Mouse (Mus musculus) erythroid progenitor cell, adult 5-6 weeks (primary cell): ENCODE results near the gene Ttc9b. TPM values are rescaled to one million over a fixed set of nuclear protein-coding genes. Genes with fewer than 3 reads are reported as not detected.
"Not testable (repeated sequence)": the region's sequence is repeated elsewhere in the genome, so short reads cannot be mapped to it uniquely, and the experiment has no call there.

Experiments
- ATAC-seq: replicated peaks from 2 replicates; pipeline ENCODE4 v1.8.0; 2016; ENCODE audit warnings: moderate number of reproducible peaks, mild to moderate bottlenecking, moderate TSS enrichment, inconsistent platforms; ENCODE audit not compliant: poor library complexity, low FRiP score, severe bottlenecking
- total RNA-seq, 2 experiments: library from RNA; stranded (forward) in 1 of 2; stranded (reverse) in 1 of 2; fragments of 150-400 nt in 1 of 2; fragments of 186-747, 209-891 nt in 1 of 2; gene quantifications; 2 replicates each; pipeline versions ENCODE4 v1.2.3 to v1.2.4; 2015 to 2017; ENCODE audit warnings: low replicate concordance in 2 of 2

Gene Ttc9b
- total RNA-seq (2015; ENCODE audit: low replicate concordance) (not detected in 2 replicates), total RNA-seq (2017; ENCODE audit: low replicate concordance) (not detected in 2 replicates)

DNA sequence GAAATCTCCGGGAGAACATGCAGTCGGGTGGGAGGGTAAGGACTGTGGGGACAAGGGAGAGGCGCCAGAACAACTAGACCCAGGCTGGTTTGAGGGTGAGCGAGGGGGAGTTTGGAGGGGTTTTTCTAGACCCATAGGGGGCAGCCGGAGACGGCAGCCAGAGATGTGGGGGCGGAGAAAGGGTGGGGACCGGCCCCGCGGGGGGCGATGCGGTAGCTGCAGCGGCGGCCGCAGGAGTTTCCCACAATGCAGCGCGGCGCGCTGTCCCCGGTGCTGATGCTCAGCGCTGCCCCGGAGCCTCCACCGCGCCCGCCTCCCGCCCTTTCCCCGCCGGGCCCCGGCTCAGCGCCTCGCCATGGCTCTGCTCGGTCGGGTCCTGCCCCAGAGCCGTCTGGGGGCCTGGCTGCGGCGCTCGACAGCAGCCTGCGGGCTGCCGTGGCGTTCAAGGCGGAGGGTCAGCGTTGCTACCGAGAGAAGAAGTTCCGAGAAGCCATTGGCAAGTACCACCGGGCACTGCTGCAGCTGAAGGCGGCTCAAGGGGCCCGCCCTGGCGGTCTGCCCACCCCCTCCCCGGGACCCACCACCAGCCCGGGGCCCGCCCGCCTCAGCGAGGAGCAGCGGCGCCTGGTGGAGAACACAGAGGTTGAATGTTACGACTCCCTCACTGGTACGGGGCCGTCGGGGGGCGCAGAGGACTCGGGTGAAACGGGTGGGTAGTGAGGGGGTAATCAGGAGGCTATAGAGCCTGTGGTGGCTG lies at the start of gene Ttc9b:
TSS of gene Ttc9b (plus strand) at position 235 of the 757 bp plus-strand sequence.
- no peak for ATAC-seq

DNA sequence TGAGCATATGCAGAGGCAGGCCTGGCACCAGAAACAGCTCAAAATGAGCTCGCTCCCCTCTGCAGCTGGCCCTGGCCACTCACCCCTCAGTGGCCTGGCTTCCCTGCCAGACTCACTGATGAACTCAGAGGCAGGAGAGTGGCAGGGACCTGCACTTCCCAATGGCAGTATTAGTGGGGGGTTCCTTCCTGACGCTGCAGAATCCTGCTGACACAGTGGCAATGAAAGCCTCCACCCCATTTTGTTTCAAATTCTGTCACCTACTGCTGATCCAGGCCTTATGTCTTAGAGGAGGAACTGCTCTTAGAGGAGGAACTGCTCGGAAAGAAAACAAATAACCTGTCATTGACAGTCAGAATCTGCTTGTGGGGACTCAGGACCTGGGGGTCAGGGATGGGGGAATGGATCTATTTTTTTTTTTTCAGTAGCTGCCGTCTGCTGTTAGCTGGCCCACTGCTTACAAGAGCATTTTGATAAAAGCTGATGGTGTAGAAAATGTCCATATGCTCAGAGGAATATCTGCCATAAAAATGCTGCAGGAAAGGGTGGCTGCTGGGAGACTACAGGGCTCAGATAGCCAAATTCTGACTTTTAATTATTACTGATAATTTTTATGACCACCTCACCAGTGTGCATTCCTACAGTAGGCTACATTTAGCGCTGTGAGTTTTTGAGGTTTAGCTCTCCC lies 48.9 kb upstream of the Ttc9b start:
- ATAC-seq, result no peak

DNA sequence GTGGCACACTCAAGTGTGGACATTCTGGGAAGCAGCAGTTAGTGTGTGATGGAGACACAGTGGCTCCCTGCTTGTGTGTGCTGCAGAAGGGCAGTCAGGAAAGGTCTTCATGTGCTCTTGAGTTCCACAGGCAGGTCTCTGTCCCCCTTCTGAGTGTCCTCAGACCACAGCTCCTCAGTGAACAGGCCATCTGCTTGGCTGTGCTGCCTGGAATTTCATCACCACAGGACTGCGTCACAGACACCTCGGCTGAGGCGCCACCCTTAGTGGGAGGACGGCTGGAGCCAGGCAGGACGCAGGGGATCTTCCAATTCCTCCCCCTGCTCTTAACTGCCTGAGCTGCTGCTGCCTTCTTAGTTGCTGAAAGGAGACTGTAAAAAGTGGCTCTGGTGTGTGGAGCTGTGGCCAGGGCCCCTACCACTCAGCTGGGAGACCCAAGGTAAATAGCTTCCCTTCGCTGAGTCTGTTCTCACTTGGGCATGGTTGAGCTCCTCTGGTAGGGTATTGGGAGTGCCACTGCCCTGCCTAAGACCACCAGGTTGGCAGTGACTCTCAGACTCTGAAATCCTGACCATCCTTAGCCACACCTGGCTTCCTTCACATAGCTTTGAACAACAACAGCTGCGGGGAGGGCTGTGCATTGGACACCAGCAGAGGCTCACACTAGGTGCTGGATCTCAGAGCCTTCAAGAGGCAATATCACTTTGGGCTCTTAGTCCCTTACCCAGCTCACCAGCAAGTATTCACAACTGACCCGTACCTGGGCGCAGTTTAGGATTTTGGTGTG lies 48.0 kb upstream of the Ttc9b start:
- ATAC-seq, result no peak

DNA sequence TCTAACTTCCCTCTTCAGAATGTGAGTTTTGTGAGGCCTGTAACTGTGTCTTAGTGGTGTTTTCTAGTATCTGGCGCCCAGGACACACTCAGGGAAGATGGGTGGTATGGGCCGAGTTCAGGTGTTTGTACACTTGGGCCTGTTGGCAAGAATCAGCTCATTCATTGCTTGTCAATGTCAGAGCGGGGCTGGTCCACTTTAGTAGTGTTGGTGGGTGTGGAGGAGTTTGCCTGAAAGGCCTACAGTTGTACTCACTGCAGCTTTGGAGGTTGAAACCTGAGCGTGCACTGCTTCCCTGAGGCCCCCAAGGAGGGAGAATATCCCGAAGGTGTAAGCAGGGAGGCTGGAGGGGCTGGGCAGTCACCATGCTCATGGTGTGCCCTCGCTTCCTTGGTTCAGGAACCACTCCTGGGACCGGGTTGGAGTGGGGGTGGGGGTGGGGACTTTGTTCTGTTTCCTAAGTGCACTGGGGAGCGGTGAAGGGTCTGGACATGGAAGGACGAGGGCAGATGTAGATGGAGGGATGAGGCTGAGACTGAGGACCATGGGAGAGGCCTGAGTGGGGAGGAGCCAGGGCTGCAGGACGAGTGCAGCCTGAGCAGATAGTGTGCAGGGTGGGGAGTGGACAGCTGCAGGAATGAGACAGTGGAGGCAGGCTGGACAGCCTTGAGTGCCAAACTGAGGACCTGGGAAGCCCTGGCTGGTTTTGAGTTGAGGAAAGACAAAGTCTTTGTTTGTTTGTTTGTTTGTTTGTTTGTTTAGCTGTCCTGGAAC lies 47.0 kb upstream of the Ttc9b start:
- ATAC-seq, result no peak

DNA sequence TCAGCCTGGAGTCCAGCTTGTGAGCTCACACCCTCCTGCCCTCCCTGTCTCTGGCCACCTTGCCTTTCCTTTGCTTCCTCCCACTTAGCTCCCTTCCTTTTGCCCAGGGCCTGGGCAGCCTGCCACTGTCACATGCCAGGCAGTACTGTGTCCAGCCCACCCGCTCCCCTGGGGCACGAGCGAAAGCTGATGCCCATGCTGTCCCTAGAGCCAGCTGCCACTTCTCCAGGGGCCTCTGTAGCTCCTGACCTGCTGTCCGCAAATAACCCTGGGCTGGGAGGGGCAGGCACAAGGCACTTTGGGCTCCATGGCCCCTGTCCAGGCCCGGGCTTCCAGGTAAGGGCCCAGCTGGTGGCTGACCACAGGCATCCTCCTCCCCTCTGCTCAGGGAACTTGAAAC lies 46.1 kb upstream of the Ttc9b start:
- no peak for ATAC-seq

DNA sequence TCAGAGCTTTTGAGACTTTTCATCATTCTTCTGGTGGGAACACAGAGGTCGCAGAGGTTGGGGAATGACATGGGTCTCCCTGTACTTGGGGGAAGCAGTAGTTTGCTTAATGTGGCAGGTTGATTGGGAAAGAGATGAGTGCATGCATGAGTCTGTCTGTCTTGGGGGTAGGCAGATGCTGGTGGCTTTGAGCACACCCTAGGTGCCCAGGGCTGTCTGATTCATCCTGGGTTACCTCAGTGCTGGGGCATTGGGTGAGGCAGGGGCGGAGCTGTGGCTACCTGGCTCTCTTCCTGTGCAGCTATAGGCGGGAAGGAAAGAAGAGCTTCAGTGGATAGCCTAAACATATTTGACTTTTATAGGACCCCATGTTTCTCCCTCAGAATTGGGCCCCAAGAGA lies 45.6 kb upstream of the Ttc9b start:
- no peak for ATAC-seq

DNA sequence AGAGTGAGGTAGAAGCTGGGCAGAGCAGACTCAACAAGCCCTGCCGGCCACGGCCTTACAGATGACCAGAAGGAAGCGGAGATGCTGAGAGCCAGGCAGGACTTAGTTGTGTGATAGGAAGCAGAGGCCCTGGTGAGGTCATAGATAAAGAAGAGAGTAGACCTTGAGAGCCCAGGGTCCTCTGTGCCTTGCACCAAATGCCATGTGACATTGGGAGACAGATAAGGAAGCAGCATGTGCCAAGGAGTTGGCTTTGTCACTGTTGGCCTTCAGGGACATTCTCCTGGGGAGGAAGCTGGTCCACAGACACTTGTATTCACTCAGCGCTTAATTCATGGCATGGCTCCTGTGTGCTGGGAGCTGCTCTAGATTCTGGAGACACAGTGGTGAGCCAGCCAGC lies 44.4 kb upstream of the Ttc9b start:
- 0 out of 2 replicates have a peak, but pooled peaks have one; percentile 35 for ATAC-seq

DNA sequence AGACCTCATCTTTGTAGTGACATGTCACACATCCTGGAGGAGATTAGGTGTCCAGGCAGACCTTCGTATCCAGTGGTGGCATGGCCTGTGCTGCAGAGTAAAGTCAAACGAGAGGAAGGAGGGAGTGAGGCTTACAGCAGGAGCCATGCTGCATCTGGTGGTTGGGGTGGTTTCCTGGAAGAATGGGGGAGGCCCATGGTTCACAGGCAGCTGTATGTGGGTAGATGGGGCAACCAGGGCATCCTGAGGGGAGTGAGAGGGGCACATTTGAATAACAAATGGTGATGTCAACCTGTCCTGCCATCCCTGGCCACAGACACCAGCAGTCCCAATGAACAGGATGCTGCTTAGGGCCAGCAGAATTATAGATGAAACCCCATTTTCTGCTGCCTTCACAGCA lies 44.0 kb upstream of the Ttc9b start:
- ATAC-seq, result no peak

DNA sequence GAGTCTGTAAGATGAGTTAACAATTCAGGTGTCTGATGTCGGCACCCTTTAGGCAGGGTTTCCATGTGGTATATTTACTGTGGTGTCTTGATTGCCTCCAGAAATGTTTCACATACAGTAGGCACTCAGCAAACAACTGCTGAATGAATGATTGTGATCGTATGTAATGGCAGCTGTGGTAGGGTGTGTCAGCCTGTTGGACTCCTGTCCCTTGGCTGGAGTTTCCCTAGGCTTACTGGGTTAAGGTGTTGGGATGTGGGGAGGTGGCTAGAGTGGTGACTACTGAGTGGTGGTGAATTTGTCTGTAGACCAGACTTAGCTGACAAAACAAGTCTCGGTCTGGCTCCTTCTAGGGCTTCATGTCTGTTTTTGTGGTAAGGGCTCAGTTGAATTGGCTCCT lies 43.3 kb upstream of the Ttc9b start:
- ATAC-seq, result no peak

DNA sequence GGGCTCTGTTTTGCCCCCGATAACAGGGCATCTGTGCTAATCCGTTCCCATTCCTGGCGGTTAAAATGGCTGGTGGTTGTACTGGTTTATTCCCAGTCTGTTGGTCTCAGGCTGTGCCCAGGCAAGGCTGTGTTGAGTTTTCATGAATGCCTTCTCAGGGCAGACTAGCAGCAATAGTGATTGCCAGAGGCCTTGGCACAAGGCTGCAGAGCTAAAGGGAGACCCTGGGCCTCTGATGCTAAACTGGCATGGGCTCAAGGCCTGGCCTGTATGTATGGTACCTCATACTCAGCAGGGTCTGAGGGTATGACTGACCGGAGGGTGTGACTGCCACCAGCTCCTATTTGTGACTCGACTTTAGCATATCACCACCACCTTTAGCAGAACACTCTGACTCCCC lies 42.8 kb upstream of the Ttc9b start:
- ATAC-seq, result no peak

DNA sequence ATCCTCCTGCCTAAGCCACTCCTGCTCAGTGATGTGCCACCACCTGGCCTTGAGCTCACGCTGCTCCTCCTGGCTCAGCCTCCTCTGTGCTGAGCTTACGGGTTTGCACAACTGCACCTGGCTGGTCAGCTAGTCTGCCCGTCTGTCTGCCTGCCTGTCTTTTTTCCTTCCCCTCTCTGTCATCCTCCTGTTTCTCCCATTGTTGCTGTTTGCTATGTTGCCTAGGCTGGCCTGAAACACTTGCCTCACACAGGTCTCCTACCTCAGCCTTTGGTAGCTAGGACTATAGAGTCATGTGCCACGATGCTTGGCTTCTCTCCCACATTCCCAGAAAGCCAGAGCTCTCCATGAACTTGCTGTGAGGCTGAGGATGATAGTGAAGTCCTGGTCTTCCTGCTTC lies 40.8 kb upstream of the Ttc9b start:
- no peak for ATAC-seq

DNA sequence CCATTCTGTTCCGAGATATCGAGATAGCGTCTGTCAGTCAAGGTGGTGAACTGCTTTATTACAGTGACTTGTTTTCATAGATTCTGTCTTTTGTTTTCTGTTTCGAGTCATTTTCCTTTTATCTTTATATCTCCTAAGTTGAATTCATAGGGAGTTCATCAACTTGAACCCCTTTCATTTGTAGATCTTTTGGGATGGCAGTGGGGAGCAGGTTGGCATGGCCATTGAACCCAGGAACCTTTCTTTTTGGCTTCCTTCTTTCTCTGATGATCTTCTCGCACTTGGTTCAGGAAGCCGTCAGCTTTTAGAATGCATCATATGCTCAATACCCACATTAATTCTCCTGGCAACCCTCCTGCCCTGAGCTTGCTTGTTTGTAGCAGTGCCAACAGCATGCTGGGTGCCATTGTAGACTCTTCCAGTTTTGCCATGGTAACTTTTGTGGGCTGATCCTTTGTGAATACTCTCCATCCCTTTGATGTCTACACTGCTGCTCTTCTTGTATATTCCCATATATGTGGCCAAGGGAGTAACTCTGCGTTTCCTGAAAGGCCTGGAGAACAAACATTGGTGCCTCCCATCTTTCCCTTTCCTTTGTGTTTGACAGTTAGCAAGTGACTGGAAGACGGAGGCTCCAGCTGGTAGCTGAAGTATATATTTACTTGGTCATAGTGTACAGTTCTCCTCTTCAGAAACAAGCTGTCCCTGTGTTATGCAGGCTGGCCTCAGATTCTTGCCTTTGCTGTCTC lies 39.8 kb upstream of the Ttc9b start:
- ATAC-seq, result no peak

DNA sequence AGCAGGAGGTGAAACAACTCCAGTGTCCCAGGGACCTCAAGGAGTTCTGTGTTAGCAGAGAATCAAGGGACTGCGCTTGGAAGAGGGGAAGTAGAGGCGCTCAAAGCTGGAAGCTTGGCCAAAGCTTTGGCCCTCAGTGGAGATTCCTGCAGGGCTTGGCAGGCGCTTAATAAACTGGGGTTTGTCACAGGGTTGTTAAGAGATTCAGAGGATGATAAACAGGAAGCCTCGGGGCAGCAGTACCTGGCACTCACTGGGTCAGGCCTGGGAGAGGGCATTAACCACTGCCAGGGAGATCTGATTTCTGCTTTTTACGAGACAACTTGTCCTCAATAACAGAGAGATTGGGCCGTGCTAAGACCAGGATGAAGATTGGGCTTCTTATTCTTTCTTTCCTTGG lies 32.7 kb upstream of the Ttc9b start:
- ATAC-seq, result no peak

DNA sequence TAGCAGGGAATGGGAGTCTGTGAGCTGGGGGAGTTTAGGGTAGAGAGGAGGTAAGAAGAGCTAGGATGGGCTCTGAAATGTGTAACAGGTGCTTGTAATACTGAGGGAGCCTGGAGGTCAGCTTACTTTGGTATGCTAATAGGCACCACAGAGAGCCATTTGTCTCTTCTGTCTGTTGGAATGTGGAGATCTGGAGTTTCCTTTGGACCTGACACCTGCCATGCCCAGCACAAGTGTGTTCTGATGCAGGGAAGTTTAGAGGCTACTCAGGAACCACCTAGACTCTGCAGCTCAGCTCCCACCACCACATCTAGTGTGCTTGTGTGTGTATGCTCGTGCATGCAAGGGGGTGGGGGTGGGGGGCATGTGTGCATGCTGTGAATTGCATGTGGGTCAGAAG lies 31.5 kb upstream of the Ttc9b start:
- ATAC-seq, result no peak

DNA sequence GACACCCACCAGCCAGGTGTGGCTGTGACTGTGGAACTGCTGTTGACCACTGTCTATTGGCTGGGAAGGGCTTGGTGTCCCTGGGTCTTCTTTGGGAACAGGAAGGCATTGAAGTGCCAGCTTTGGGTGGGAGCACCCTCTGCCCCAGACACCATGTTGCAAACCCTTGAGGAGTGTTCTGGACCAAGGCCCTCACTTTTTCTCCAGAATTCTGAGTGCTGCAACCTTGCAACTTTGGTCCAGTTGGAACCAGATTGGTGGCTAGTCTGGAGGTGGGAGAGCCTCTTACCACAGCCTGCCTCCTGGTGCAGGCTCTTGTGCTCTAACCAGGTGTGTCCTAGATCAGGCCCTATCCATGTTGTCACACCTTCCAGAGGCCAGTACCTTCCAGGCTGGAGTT lies 28.7 kb upstream of the Ttc9b start:
- no peak for ATAC-seq

DNA sequence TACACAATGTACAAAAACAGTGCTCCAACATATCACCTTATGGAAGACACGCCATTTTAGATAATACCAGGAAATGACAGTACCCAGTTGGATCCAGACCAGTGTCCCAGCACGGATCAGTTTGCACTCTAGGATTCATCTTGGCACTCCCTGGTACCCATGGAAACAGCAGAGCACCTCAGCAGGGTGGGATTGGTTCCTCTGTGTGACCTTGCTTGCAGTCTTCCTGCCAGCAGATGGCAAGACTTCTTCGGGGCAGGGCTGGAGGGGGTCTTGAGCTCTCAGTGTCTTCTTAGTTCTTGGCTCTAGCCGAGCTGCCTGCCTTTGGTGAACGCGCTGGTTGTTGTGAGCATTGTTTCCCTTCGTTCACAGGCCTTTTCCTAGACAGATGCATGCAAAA lies 26.0 kb upstream of the Ttc9b start:
- ATAC-seq, result no peak

DNA sequence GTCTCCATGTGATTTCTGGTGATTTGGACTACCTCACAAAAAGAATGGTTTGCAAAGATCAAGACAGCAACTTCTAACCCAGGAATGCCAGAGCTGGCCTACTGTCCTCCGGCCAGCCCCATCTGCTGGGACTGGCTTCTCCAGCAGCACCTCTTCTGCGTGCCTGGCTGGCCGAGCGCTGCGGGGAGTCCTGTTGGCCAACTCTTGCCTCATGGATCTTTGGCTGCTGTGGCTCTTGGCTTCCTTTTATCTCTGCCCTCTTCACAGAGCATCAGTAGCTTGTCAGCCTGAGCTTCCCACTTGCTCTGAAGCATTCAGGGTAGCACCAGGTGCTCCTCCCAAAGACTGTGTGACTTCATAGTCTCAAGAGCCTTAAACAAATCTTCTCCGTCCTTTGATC lies 25.5 kb upstream of the Ttc9b start:
- no peak for ATAC-seq

DNA sequence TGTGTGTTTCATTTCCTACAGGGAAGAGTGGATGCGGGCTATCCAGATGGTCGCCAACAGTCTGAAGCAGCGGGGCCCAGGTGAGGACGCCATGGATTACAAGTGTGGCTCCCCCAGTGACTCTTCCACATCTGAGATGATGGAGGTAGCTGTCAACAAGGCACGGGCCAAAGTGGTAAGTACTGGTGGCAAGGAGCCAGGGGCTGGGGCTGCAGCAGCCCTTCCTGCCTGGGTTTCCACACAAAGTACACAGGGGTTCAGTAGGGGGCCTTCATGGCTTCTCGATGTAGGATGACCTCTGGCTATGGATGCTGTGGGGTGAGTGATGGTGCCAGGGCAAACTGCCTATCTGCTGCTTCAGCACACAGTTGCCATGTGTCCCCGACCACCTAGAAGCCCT lies 24.9 kb upstream of the Ttc9b start:
- ATAC-seq, result not testable (repeated sequence)

DNA sequence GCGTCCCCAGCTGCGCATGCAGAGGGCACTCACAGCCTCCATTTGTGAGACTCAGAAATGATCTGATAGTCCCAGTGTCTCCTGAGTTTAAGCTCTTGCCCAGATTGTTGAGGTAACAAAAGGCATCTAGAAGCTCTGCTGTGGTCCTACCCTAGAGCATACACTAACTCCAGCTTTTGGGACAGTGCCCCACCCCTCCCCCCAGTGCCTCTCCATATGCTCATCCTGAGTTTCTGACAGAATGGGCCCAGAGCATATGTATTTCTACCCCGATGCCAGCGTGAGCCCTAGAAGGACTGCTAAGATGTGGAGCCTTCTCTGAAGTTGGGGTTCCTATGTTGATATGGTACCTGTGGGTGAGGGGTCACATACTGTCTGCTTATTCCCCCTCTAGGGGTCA lies 22.3 kb upstream of the Ttc9b start:
- ATAC-seq, result no peak
